Mouse (Mus musculus) left cerebral cortex, postnatal 4 days (tissue): ENCODE data around the gene Tpst2. TPM values are rescaled to one million over a fixed set of nuclear protein-coding genes. Genes with fewer than 3 reads are reported as not detected.

Source experiments
- DNase-seq: peaks from one replicate; pipeline ENCODE4 v3.0.0-alpha.2; 2022
- intact Hi-C: fragments of 180-260 bp; cut with DNase I; formaldehyde crosslinking; loops from one replicate; pipeline ENCODE4 v1.15.1; 2025
- total RNA-seq, 2 experiments: library from RNA; stranded (reverse); gene quantifications; 2 replicates each; pipeline ENCODE4 v1.2.3; 2021

The Tpst2 gene
- total RNA-seq, 2 experiments from 2014 or later: 25.5 to 28.8 TPM

GRCm38 (mm10) chr5:112253169-112253568, 23.3 kb upstream of the Tpst2 start:
- DNase-seq: no peak
- intact Hi-C loops: no loop called here

GRCm38 (mm10) chr5:112254282-112254806, 22.1 kb upstream of the Tpst2 start:
- intact Hi-C loops: no loop called here
- DNase-seq: peak; percentile 71

- peak; percentile 78 for DNase-seq
- intact Hi-C loops: no loop called here
Observed at GRCm38 (mm10) chr5:112255426-112255825, 21.1 kb upstream of the Tpst2 start, which contains the start of gene Crybb1. TSS of gene Crybb1 (plus strand) at chr5:112255815.

GRCm38 (mm10) chr5:112256457-112256856, 20.0 kb upstream of the Tpst2 start:
- intact Hi-C loops: no loop called here
- peak; percentile 53 for DNase-seq

GRCm38 (mm10) chr5:112257896-112258295, 18.6 kb upstream of the Tpst2 start:
- intact Hi-C loops: no loop called here
- DNase-seq: no peak

DNA sequence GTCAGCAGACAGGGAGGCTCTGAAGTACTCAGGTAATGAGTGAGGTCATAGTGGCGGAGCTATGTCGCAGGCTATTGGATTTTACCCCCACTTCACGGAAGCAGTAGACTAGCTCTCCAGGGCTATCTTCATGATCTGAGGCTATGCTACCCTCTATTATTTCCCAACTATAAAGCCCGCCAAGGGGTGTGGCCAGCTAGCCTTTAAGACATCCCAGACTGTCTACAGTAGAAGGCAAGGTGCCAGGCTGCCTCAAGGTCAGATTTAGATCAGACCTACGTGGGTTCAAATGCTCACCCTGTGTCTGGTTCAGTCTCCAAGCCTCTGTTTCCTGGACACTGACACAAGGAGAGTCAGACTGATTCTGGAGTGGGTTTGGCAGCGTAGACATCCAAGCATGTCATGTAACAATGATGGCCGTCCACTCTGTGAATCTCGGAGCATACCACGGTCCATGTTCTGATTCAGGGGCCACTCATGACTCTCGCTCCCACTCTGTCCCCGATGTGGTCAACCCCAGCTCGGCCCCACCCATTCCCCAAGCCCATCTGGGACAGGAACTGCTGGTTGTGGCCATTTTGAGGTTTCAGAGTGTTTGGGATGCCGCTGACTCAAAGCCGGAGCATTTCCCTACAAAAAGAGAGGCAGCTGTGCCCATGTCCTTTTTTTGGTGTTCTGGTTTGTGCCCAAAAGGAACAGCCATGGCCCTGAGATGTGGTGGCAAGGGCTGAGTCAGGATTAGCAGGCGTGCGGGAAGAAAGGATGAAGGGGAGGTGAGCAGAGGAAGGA, 16.4 kb upstream of the Tpst2 start:
- intact Hi-C loops: no loop called here
- no peak for DNase-seq

DNA sequence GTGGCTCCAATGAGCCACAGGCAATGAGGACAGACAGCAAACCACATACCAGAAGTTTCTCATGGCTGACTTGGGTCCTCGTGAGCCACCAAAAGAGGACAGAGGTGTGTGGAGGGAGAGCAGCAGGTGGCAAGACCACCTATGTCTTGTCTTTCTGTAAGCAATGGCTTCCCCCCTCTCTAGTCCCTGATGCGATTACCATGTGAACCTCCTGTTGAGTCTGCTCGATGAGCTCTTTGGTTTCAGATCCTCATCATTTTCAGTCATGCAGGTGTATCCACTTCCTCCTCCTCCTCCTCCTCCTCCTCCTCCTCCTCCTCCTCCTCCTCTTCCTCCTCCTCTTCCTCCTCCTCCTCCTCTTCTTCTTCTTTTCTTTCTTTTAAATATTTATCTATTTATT, 15.7 kb upstream of the Tpst2 start:
- no peak for DNase-seq
- intact Hi-C loops: no loop called here

DNA sequence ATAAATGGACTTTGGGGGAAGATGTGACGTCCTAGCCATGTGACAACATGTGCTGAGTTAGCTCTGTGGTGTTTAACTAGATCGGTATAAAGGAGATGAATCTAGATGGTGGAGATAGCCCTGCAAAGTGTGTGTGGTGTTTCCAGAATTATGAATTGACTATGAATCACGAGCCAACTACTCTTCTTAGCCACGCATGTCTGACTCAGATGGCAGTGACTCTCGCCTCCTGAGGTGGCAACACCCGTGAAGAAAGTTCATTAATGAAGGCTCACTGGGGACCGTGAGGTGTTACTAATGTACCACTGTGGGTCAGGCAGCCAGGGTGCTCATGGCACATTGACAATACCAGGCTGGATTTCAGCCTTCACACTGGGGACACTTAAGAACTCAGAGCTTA, 12.4 kb upstream of the Tpst2 start:
- intact Hi-C loops: no loop called here
- no peak for DNase-seq

GRCm38 (mm10) chr5:112265110-112265509, 11.4 kb upstream of the Tpst2 start:
- intact Hi-C loops: no loop called here
- no peak for DNase-seq

GRCm38 (mm10) chr5:112265515-112265914, 11.0 kb upstream of the Tpst2 start:
- peak; percentile 26 for DNase-seq

DNA sequence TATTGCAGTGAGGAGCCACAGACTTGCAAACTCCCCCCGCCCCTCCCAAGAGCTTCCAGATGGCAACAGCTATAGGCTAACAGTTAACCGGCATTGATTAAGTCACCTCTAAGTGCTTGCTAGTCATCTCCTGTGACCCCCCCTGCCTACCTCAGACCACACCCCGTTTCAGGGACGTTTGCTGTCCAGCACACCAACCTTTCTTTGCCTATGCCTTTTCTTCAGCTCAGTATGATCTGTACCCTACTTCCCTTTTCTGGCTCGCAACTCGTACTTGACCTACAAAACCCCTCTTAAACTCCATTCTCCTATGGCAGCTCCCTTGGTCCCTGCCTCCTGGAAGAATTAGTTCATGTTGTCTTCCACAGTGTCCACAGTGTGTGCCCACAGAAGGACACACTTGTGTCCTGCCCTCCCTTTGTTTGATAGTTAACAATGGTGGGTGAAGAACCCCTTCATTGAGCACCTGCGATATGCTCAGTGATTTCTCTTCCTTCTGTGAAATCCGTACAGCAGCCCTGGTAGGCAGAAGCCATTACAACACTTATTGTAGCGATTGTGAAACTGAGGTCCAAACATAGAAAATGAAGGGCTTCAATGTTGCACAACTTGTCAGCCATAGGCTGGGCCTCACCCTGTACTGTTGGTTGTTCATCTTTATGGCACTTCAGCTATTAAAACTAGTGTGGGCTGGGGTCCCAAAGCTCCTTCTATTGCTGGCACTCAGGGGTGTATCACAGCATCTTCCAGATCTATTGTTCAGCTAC, 10.3 kb upstream of the Tpst2 start:
- no peak for DNase-seq
- intact Hi-C loops: no loop called here

More at GRCm38 (mm10) chr5:112265515-112265914, 11.0 kb upstream of the Tpst2 start:
- intact Hi-C loops: no loop called here

DNA sequence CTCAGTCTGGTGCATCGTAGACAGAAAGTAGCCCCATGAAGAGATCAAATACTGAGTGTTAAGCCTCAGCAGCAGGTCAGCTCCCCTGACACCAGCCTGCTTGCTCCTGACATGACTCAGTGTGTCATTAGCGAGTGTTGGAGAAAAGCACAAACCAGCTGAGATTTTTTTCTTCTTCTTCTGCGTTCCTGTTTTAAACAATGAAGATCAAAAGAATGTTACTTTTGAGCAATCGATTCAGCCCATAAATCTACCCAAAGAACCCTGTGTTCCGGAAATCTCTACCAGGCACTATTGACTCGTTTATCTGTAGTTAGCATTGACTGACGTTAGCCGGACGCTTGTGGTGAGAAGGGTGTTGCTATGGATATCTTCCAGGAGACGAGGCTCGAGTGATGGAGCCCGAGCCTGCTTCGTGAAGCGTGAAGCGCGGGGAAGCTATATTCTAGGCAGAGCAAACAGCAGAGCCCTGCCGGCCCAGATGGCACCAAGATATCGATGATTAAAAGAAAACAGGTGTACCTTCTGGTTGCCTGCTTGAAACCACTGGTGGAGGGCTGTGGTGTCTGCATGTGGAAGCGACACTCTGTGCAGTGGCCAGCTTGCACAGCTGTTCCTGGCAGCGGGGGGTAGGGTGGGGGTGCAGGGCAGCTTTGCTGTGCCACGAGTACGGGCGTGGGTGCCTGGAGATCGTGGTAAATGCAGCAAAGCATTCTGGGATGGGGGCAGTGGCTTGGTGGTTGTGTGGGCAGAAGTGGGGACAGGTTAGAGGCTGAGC, 5.5 kb upstream of the Tpst2 start:
- peak; percentile 69 for DNase-seq
- intact Hi-C loops: no loop called here

DNA sequence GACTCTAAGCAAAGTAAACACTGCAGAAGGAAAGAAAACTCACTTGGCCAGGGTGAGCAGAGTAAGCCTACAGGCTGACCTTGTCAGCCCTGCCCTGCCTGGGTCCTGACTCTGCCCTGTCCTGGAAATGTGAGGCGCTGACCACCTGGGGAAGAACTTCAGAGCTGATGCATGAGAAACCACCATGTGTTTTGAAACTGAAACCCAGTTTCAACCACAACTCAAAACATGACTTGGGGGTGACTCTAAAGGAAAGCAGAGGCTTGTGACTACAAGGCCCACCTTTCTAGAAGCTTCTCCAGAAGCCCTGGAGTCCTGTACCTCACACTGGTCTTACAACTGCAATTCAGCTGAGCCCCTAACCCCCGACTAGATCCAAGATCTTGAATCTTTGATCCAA, 3.6 kb upstream of the Tpst2 start:
- no peak for DNase-seq
- intact Hi-C loops: no loop called here

- intact Hi-C loops: no loop called here
- DNase-seq: no peak
Observed at GRCm38 (mm10) chr5:112273746-112274463, 2.6 kb upstream of the Tpst2 start.

DNA sequence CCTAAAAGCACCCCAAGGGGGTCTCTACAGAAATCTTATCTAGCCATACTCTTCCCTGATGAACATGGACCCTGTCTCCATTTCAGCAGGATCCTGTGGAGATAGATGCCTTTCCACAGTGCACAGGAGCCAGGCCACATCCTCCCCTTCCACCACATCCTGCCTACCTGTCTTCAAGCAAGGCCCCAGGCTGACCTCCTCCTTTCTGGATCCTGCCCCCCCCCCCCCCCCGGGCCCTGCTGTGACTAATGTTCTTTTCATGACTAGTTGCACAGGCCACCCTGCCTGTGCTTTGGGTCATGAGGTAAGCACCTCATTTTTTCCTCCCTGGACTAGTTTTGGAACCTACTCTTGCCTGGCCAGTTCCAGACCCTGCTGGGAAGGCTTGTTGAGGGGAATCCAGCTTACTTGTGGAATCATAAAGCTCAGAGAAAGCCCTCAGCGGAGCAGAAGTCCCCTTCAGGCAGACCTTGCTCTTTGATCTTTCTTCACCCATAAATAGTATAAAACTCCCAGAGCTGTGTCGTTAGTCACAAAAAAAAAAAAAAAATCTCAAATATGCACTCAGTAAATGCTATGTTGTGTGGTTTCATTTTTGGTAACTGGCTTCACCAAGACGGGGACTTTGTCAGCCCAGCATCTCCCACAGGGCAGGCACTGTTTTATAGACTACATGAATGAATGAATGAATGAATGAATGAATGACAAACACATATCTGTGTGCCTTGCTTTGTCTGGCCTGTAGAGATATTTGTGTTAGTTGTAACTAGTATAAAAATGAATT, 1.3 kb upstream of the Tpst2 start:
- intact Hi-C loops: no loop called here

GRCm38 (mm10) chr5:112276907-112277348, 437 bp downstream of the Tpst2 start:
- DNase-seq: no peak
- intact Hi-C loops: no loop called here

More for the DNA sequence above, 1.3 kb upstream of the Tpst2 start:
- no peak for DNase-seq

- intact Hi-C loops: no loop called here
- no peak for DNase-seq
Observed at GRCm38 (mm10) chr5:112277906-112278470, 1.5 kb downstream of the Tpst2 start.

- intact Hi-C loops: no loop called here
- DNase-seq: no peak
Observed at GRCm38 (mm10) chr5:112279181-112280021, 2.9 kb downstream of the Tpst2 start.
